Mouse (Mus musculus) thymus, adult 2 months (tissue): ENCODE data around the gene Otud4.

Source experiments
- CTCF ChIP-seq: fragments of 200-500 bp; IDR thresholded peaks from 2 replicates; pipeline ENCODE4 v1.5.1; 2012; ENCODE audit warnings: mild to moderate bottlenecking, control low read depth, low read length, moderate library complexity, borderline replicate concordance; ENCODE audit not compliant: control insufficient read depth, poor library complexity, insufficient read depth; ENCODE audit errors: extremely low read depth
- POLR2A ChIP-seq: fragments of 200-500 bp; IDR thresholded peaks from 2 replicates; pipeline ENCODE4 v1.6.1; 2012; ENCODE audit warnings: mild to moderate bottlenecking, low read length, control low read depth, moderate library complexity; ENCODE audit not compliant: control insufficient read depth, poor library complexity, insufficient read depth; ENCODE audit errors: extremely low read depth

DNA sequence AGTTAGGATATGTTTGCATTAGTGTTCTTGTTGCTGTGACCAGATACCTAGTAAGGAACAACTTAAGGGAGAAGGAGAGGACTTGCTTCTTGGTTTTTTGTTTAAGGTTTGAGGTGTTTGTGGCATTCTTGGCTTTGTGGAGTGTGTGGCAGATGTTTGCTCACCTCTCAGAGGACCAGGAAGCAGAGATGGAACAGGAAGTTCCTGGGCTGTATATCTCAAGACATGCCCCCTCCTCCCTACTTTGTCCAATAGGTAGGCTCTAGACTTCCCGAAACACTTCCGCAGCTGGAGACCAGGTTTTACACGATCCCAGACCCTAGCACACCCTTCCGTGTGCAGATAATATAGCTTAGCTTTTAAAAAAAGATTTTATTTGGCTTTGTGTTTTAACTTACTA, 10.2 kb downstream of the Otud4 start:
- TF ChIP-seq CTCF (no peak), POLR2A (no peak)
